Mouse (Mus musculus) neural tube, embryonic 15.5 days (tissue): ENCODE measurements at regions not wholly inside any gene's neighbourhood (a gene's known extent, or its start where the extent isn't known, plus 50 kb on each side); places are given as distances from the start of the nearest gene placed in this dataset. TPM values are rescaled to one million over a fixed set of nuclear protein-coding genes. Genes with fewer than 3 reads are reported as not detected.

Experiments used
- ATAC-seq: fragments of 200-750 bp; cut with Nextera tagmentation; 2 replicates; pipeline ENCODE4 v1.8.0; 2017; ENCODE audit warnings: mild to moderate bottlenecking, moderate TSS enrichment, moderate library complexity; ENCODE audit not compliant: low FRiP score
- H3K27ac ChIP-seq: fragments of 300-500 bp; sonication (generic); replicated peaks from 2 replicates; pipeline ENCODE4 v1.5.1; 2015; ENCODE audit warnings: mild to moderate bottlenecking, inconsistent platforms
- H3K27me3 ChIP-seq: fragments of 300-500 bp; sonication (generic); replicated peaks from 2 replicates; pipeline ENCODE4 v1.6.1; 2015; ENCODE audit warnings: inconsistent platforms
- H3K36me3 ChIP-seq: fragments of 300-500 bp; sonication (generic); 2 replicates; pipeline ENCODE4 v1.6.1; 2015; ENCODE audit warnings: inconsistent platforms
- H3K4me1 ChIP-seq: fragments of 300-500 bp; sonication (generic); 2 replicates; pipeline ENCODE4 v1.6.1; 2015; ENCODE audit warnings: inconsistent platforms
- H3K4me2 ChIP-seq: fragments of 300-500 bp; sonication (generic); 2 replicates; pipeline ENCODE4 v1.6.1; 2015; ENCODE audit warnings: inconsistent platforms, mild to moderate bottlenecking, moderate library complexity
- H3K4me3 ChIP-seq: fragments of 300-500 bp; sonication (generic); replicated peaks from 2 replicates; pipeline ENCODE4 v1.5.1; 2015; ENCODE audit warnings: mild to moderate bottlenecking, inconsistent platforms
- H3K9ac ChIP-seq: fragments of 300-500 bp; sonication (generic); replicated peaks from 2 replicates; pipeline ENCODE4 v1.6.1; 2015; ENCODE audit warnings: mild to moderate bottlenecking, inconsistent platforms
- H3K9me3 ChIP-seq: fragments of 300-500 bp; sonication (generic); replicated peaks from 2 replicates; pipeline ENCODE4 v1.6.1; 2016; ENCODE audit warnings: inconsistent platforms
- WGBS: fragments of 180-500 bp; shearing (Covaris S2); methylation state at CpG from one replicate; pipeline ENCODE4 v1.1.7; 2015; ENCODE audit warnings: mixed read lengths; 5-methylcytosine and 5-hydroxymethylcytosine counted together
- microRNA-seq: library from miRNA; unstranded; fragments of <30 nt; microRNA quantifications from one replicate; pipeline ENCODE4, GENCODE M21; 2017

GRCm38 (mm10) chr1:29405807-29406206 lies 625.8 kb upstream of the Gm597 start:
- no peaks in the 10 kb centered on the region for H3K4me1 ChIP-seq
- H3K9ac ChIP-seq: no peak overlapping the region
- WGBS: 50% methylated on average over 5 of the region's 5 CpGs
- no peaks in the 10 kb centered on the region for H3K9me3 ChIP-seq
- no peak overlapping the region for H3K4me2 ChIP-seq
- H3K36me3 ChIP-seq: no peaks in the 10 kb centered on the region
- no peaks in the 10 kb centered on the region for H3K27me3 ChIP-seq
- peak; percentile 45; the same call in 1 of the 2 replicates for ATAC-seq
- H3K27ac ChIP-seq: no peak overlapping the region
- H3K4me3 ChIP-seq: no peak overlapping the region

GRCm38 (mm10) chr1:29404139-29404538 lies 624.1 kb upstream of the Gm597 start:
- WGBS: 74% methylated on average over 6 of the region's 6 CpGs
- Histone ChIP-seq H3K4me3 (no peak overlapping the region), H3K9ac (no peak overlapping the region), H3K27ac (no peak overlapping the region), H3K27me3 (no peaks in the 10 kb centered on the region), H3K4me1 (no peaks in the 10 kb centered on the region), H3K36me3 (no peaks in the 10 kb centered on the region), H3K9me3 (no peaks in the 10 kb centered on the region), H3K4me2 (no peak overlapping the region)
- ATAC-seq: no peak

DNA sequence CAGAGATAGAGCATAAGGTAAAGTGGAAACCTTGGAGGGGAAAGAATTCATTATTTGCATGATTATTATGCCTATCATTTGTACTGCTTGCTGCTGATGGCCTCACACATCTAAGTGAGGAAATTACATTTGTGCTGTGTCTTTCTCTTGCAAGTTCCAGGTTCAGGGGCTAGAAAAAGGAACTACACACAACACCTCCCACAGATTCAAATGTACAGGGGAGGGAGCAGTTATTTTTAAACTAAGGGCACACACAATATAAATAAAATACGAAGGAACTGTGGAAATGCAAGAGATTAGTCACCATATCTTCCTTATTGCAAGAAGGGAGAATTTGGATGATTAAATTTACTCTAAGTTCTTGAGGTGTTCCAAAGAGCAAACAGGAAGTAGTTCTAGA lies 583.7 kb upstream of the Gm597 start:
- Histone ChIP-seq H3K27ac (no peak overlapping the region), H3K4me2 (no peak overlapping the region), H3K36me3 (no peaks in the 10 kb centered on the region), H3K9ac (no peak overlapping the region), H3K4me1 (no peaks in the 10 kb centered on the region), H3K9me3 (no peaks in the 10 kb centered on the region), H3K4me3 (no peak overlapping the region), H3K27me3 (no peaks in the 10 kb centered on the region)
- no peak for ATAC-seq
- WGBS: 64% methylated on average over 1 of the region's 1 CpGs

DNA sequence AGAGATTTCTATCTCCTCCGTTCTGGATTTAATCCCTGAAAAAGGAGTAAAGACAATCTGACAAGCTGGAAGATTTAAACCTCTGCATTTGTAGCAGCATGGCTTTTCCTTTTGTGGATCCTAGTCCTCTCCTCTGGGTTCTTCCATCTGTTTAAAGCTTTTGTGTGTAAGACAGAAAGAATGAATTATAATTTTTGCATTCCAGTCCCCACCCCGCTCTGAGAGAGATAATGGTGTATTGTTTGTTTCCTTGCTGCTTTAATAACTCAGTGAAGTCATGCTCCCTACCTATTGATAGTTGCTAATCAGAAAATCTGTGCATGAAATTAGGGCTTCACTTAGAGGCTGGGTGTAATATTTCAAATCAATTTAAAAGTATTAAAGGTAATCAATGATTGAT lies 561.5 kb upstream of the Gm597 start:
- no peak for ATAC-seq
- H3K27me3 ChIP-seq: no peaks in the 10 kb centered on the region
- no peaks in the 10 kb centered on the region for H3K4me1 ChIP-seq
- H3K9ac ChIP-seq: no peak overlapping the region
- no peaks in the 10 kb centered on the region for H3K9me3 ChIP-seq
- H3K27ac ChIP-seq: no peak overlapping the region
- H3K4me3 ChIP-seq: no peak overlapping the region
- no peaks in the 10 kb centered on the region for H3K36me3 ChIP-seq
- H3K4me2 ChIP-seq: no peak overlapping the region
- WGBS: 8% methylated on average over 2 of the region's 2 CpGs

GRCm38 (mm10) chr1:29340945-29341344 lies 560.9 kb upstream of the Gm597 start:
- Histone ChIP-seq H3K4me1 (no peaks in the 10 kb centered on the region), H3K36me3 (no peaks in the 10 kb centered on the region), H3K4me3 (no peak overlapping the region), H3K27me3 (no peaks in the 10 kb centered on the region), H3K9ac (no peak overlapping the region), H3K27ac (no peak overlapping the region), H3K9me3 (no peaks in the 10 kb centered on the region), H3K4me2 (no peak overlapping the region)
- no peak for ATAC-seq
- WGBS: 72% methylated on average over 3 of the region's 3 CpGs

GRCm38 (mm10) chr1:29328930-29329329 lies 548.9 kb upstream of the Gm597 start:
- no peaks in the 10 kb centered on the region for H3K36me3 ChIP-seq

More at GRCm38 (mm10) chr1:29328930-29329329, 548.9 kb upstream of the Gm597 start:
- ATAC-seq: no peak
- Histone ChIP-seq H3K4me1 (no peaks in the 10 kb centered on the region), H3K4me3 (no peak overlapping the region), H3K9ac (no peak overlapping the region), H3K27me3 (no peaks in the 10 kb centered on the region), H3K27ac (no peak overlapping the region), H3K9me3 (no peaks in the 10 kb centered on the region), H3K4me2 (no peak overlapping the region)

Small RNAs in the stretch of these regions (microRNA-seq; reads per million reads assigned to microRNA genes)
- gene Gm23785: not detected
